Mouse (Mus musculus): ENCODE results near the gene Tpbpb. TPM values are rescaled to one million over a fixed set of nuclear protein-coding genes. Genes with fewer than 3 reads are reported as not detected.
A peak's percentile ranks its signal among the peaks of the same experiment; 100 is the strongest.
"Not testable (repeated sequence)": the region's sequence is repeated elsewhere in the genome, so short reads cannot be mapped to it uniquely, and the experiment has no call there.

Gene Tpbpb
- total RNA-seq (2014; fragmentation: Nextera tagmentation): not detected in 2 replicates
- not detected in 2 replicates for total RNA-seq (2017)

- ATAC-seq (replicated peaks; ENCODE audit: low FRiP score, low TSS enrichment, poor library complexity, severe bottlenecking): not testable (repeated sequence)
Measured at GRCm38 (mm10) chr13:60904780-60905179, at the start of gene Tpbpb. Gene Tpbpb, minus strand, starts transcription at chr13:60904880.

DNA sequence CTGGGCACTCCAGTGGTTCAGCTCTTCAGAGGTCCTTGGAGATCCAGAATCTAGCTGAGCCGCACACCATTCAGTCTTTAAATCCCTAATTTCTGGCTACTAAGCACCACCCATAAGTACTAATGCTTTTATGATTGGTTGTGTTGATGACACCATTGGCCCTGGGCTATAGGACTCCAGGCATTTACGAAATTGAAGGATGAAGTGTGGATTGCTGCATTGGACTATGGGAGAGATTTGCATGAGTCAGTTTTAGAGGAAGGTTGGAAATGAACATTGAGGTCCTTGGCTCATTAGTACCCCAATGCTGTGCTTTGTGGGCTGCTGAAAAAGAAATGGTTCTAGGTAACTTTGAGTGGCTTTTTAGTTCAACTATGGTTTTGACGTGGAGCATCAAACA lies 37.2 kb upstream of the Tpbpb start, which contains the start of gene Tpbpa:
Gene Tpbpa, minus strand, starts transcription at position 101 of the 400 bp plus-strand sequence.
- ATAC-seq (replicated peaks; ENCODE audit: low FRiP score, low TSS enrichment, poor library complexity, severe bottlenecking): not testable (repeated sequence)

DNA sequence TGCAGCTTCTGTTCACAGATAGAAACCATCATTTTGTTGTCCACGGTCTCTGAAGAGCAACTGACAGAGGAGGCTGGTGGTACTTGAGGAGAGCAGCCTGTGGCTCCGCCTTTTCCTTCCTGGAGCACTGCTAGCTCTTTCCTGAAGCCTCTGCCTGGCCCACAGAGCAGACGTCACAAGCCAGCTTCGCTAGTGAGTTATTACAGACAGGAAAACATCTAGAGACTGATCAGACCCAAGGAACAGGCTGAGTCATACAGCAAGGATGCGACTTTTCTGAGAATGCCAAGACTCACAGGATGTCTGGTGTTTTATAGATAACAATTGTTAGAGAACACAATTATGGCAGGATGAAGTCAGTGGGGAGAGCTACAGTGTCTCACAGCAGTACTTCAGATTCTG lies 31.8 kb upstream of the Tpbpb start, which contains the start of the genes Gm49391 and Ctla2a:
Gene Gm49391, minus strand, starts transcription at position 72 of the 402 bp plus-strand sequence.
Gene Ctla2a, minus strand, starts transcription at position 126 of the 402 bp plus-strand sequence.
- peak; percentile 98 for ATAC-seq (replicated peaks; ENCODE audit: low FRiP score, low TSS enrichment, poor library complexity, severe bottlenecking)

DNA sequence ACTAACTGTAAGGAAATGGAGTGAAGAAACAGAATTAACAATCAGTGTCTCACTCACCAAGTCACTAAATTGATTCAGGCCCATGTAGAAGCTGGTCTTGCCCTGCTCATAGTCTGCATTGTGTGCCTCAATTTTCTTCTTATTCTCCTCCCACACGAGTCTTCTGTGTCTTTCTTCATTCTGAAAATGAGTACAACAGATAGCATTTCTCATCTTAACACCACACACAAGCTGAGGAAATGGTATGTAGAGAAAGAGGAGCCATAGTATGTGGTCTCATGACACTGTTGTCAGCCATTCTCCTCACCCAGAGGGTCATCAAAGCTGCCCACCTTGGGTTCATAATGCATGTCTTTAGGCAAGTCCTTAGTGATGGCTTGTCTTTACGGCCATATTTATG lies 30.8 kb upstream of the Tpbpb start, which contains the start of gene Gm49393:
Gene Gm49393, minus strand, starts transcription at position 101 of the 400 bp plus-strand sequence.
- not testable (repeated sequence) for ATAC-seq (replicated peaks; ENCODE audit: low FRiP score, low TSS enrichment, poor library complexity, severe bottlenecking)

DNA sequence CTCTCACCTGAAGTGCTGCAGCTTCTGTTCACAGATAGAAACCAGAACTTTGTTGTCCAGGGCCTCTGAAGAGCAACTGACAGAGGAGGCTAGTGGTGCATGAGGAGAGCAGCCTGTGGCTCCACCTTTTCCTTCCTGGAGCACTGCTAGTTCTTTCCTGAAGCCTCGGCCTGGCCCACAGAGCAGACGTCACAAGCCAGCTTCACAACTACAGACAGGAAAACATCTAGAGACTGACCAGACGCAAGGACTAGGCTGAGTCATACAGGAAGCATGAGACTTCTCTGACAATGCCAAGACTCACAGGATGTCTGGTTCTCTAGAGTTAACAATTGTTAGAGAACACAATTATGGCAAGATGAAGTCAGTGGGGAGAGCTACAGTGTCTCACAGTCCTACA lies 7.4 kb downstream of the Tpbpb start, which contains the start of gene Ctla2b:
Gene Ctla2b, minus strand, starts transcription at position 120 of the 400 bp plus-strand sequence.
- peak; percentile 65 for ATAC-seq (replicated peaks; ENCODE audit: low FRiP score, low TSS enrichment, poor library complexity, severe bottlenecking)

DNA sequence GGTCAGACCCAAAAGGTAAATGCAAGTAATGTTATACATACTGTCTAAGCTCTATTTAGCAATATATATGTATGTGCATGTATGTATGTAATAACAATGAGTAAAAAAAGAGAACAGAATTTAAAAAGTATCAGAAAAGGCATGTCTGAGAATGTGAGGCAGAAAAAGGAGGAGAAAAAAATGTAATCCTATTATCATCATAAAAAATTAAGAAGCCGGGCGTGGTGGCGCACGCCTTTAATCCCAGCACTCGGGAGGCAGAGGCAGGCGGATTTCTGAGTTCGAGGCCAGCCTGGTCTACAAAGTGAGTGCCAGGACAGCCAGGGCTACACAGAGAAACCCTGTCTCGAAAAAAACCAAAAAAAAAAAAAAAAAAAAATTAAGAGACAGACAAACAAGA lies 7.9 kb downstream of the Tpbpb start, which contains the start of gene Gm49392:
Gene Gm49392, minus strand, starts transcription at position 101 of the 400 bp plus-strand sequence.
- ATAC-seq (replicated peaks; ENCODE audit: low FRiP score, low TSS enrichment, poor library complexity, severe bottlenecking): not testable (repeated sequence)

DNA sequence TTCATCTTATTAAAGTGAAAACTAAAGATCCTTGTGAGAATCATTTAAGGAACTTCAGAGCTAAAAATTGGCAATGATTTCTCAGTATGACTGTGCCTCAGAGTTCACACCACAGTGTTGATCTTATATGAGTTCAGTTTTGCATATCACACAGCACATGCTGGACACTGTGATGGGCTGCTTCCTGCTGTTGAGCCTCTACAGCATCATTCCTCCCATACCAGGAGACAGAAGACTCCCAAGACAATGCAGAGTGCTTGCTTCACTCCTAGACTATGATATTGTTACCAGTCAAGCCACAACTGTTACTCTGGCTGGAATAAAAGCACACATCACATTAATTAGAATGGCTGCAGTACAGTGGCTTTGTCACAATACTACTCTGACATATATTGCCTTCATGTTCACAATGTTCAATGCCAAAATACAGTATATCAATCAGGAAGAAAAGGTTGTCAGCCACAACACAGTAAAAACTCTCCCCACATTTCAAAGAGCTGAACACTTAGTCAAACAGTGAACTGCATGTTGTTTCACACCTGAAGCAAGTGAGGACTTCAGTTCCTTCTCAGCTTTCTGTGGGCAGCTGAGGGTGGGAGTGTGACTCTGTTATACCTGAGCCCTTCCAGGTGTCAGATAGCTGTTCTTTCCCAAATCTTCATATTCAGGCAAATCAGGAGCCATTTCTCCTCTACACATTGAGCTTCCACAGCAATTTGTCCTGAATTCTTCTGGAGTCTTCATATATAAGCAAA lies 9.1 kb downstream of the Tpbpb start:
- no peak for ATAC-seq (replicated peaks; ENCODE audit: low FRiP score, low TSS enrichment, poor library complexity, severe bottlenecking)

DNA sequence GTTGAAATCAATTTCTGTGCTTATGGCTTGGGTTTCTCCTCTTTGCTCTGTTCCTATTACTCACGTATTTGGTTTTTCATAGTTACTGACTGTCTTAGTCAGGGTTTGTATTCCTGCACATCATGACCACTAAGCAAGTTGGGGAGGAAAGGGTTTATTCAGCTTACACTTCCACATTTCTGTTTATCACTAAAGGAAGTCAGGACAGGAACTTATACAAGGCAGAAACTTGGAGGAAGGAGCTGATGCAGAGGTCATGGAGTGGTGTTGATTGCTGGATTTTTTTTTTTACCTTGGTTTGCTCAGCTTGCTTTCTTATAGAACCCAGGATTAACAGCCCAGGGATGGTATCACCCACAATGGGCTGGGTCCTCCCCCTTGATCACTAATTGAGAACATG lies 12.4 kb downstream of the Tpbpb start:
- no peak for ATAC-seq (replicated peaks; ENCODE audit: low FRiP score, low TSS enrichment, poor library complexity, severe bottlenecking)

DNA sequence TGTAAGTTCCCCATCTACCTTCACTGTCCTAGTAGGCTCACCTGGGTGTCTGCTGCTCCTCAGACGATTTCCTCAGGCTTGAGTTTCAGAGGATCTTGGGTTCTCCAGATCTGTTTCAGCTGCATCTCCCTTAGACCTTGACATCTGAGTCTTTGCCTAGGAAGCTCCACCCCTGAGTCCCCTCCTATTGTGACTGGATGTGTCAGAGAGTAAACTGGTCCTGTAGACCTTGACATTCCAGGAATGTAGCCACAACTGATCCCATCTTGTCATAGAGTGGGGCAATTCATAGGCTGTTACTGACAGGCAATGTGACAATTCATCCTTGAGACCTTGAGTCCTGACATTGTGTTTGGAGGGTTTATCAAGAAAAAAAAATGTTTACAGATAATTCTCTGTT lies 40.4 kb downstream of the Tpbpb start, which contains the start of gene 4930486L24Rik:
Gene 4930486L24Rik, minus strand, starts transcription at position 195 of the 400 bp plus-strand sequence.
- ATAC-seq (replicated peaks; ENCODE audit: low FRiP score, low TSS enrichment, poor library complexity, severe bottlenecking): no peak

Other genes with a start within 250 kb of the Tpbpb start
- not detected in 2 replicates for gene BC051665, start 118.5 kb downstream of the Tpbpb start, total RNA-seq (2014; fragmentation: Nextera tagmentation)
- not detected in 2 replicates for gene BC051665, start 118.5 kb downstream of the Tpbpb start, total RNA-seq (2017)
- gene Ctsll3, start 102.0 kb downstream of the Tpbpb start, total RNA-seq (2014; fragmentation: Nextera tagmentation): not detected in 2 replicates
- gene Ctsll3, start 102.0 kb downstream of the Tpbpb start, total RNA-seq (2017): not detected in 2 replicates
- gene 4930486L24Rik, start 40.4 kb downstream of the Tpbpb start, total RNA-seq (2014; fragmentation: Nextera tagmentation): not detected in 2 replicates
- gene 4930486L24Rik, start 40.4 kb downstream of the Tpbpb start, total RNA-seq (2017): 0.15 and 0.99 TPM in 2 replicates
- not detected in 2 replicates for gene Gm49392, start 8.0 kb downstream of the Tpbpb start, total RNA-seq (2014; fragmentation: Nextera tagmentation)
- not detected in 2 replicates for gene Gm49392, start 8.0 kb downstream of the Tpbpb start, total RNA-seq (2017)
- 1.9 and 2.1 TPM in 2 replicates for gene Ctla2b, start 7.4 kb downstream of the Tpbpb start, total RNA-seq (2014; fragmentation: Nextera tagmentation)
- gene Ctla2b, start 7.4 kb downstream of the Tpbpb start, total RNA-seq (2017): 13.2 and 27.5 TPM in 2 replicates
- gene Gm49393, start 30.7 kb upstream of the Tpbpb start, total RNA-seq (2014; fragmentation: Nextera tagmentation): not detected in 2 replicates
- not detected in 2 replicates for gene Gm49393, start 30.7 kb upstream of the Tpbpb start, total RNA-seq (2017)
- gene Gm49391, start 31.7 kb upstream of the Tpbpb start, total RNA-seq (2014; fragmentation: Nextera tagmentation): not detected in 2 replicates
- gene Gm49391, start 31.7 kb upstream of the Tpbpb start, total RNA-seq (2017): 0.91 and 6.9 TPM in 2 replicates
- gene Ctla2a, start 31.7 kb upstream of the Tpbpb start, total RNA-seq (2014; fragmentation: Nextera tagmentation): 19.0 and 39.1 TPM in 2 replicates
- gene Ctla2a, start 31.7 kb upstream of the Tpbpb start, total RNA-seq (2017): 93.3 and 277 TPM in 2 replicates
- not detected in 2 replicates for gene Tpbpa, start 37.1 kb upstream of the Tpbpb start, total RNA-seq (2014; fragmentation: Nextera tagmentation)
- gene Tpbpa, start 37.1 kb upstream of the Tpbpb start, total RNA-seq (2017): not detected in 2 replicates
- not detected in 2 replicates for gene Ctsj, start 101.1 kb upstream of the Tpbpb start, total RNA-seq (2014; fragmentation: Nextera tagmentation)
- gene Ctsj, start 101.1 kb upstream of the Tpbpb start, total RNA-seq (2017): not detected in 2 replicates
- gene Ctsq, start 135.8 kb upstream of the Tpbpb start, total RNA-seq (2014; fragmentation: Nextera tagmentation): not detected in 2 replicates
- gene Ctsq, start 135.8 kb upstream of the Tpbpb start, total RNA-seq (2017): not detected in 2 replicates